Mouse (Mus musculus) hindbrain, embryonic 16.5 days (tissue): ENCODE measurements around the gene Atrnl1. TPM values are rescaled to one million over a fixed set of nuclear protein-coding genes. Genes with fewer than 3 reads are reported as not detected.
A peak's percentile ranks its signal among the peaks of the same experiment; 100 is the strongest.

ENCODE experiments used
- ATAC-seq: fragments of 200-750 bp; cut with Nextera tagmentation; 2 replicates; pipeline ENCODE4 v1.8.0; 2017; ENCODE audit warnings: moderate TSS enrichment, moderate library complexity
- H3K27ac ChIP-seq: fragments of 300-500 bp; sonication (generic); 2 replicates; pipeline ENCODE4 v1.5.1; 2014; ENCODE audit warnings: low read depth, mild to moderate bottlenecking, control low read depth, low read length, moderate library complexity
- H3K27me3 ChIP-seq: fragments of 300-500 bp; sonication (generic); replicated peaks from 2 replicates; pipeline ENCODE4 v1.6.1; 2014; ENCODE audit warnings: low read length; ENCODE audit not compliant: control insufficient read depth, insufficient read depth
- H3K36me3 ChIP-seq: fragments of 300-500 bp; sonication (generic); 2 replicates; pipeline ENCODE4 v1.6.1; 2014; ENCODE audit warnings: mild to moderate bottlenecking, low read length, moderate library complexity, mixed read lengths; ENCODE audit not compliant: control insufficient read depth, insufficient read depth
- H3K4me1 ChIP-seq: fragments of 300-500 bp; sonication (generic); 2 replicates; pipeline ENCODE4 v1.6.1; 2014; ENCODE audit warnings: low read depth, low read length; ENCODE audit not compliant: control insufficient read depth, insufficient read depth
- H3K4me2 ChIP-seq: fragments of 300-500 bp; sonication (generic); 2 replicates; pipeline ENCODE4 v1.6.1; 2014; ENCODE audit warnings: mild to moderate bottlenecking, low read length, control low read depth, moderate library complexity
- H3K4me3 ChIP-seq: fragments of 300-500 bp; sonication (generic); 2 replicates; pipeline ENCODE4 v1.5.1; 2014; ENCODE audit warnings: mild to moderate bottlenecking, low read length, control low read depth, moderate library complexity
- H3K9ac ChIP-seq: fragments of 300-500 bp; sonication (generic); 2 replicates; pipeline ENCODE4 v1.6.1; 2014; ENCODE audit warnings: low read depth, mild to moderate bottlenecking, control low read depth, low read length, moderate library complexity
- H3K9me3 ChIP-seq: fragments of 300-500 bp; sonication (generic); 2 replicates; pipeline ENCODE4 v1.6.1; 2014; ENCODE audit warnings: mild to moderate bottlenecking, low read length, moderate library complexity; ENCODE audit not compliant: control insufficient read depth
- WGBS: fragments of 180-500 bp; shearing (Covaris S2); extraction: QIAGEN DNeasy Blood & Tissue Kit; methylation state at CpG from one replicate; pipeline ENCODE4 v1.1.7; 2014; 5-methylcytosine and 5-hydroxymethylcytosine counted together
- polyA plus RNA-seq: library from polyadenylated mRNA; unstranded; fragments of >200 nt; fragmentation: Nextera tagmentation; extraction: Ambion mirVana; gene quantifications from 2 replicates; pipeline ENCODE4 v1.2.1, GENCODE M21; 2015

Atrnl1 gene
- polyA plus RNA-seq, 1 experiment from 2014 or later, result 5.3 TPM

- Histone ChIP-seq H3K27ac (no peak overlapping the region), H3K9ac (no peak overlapping the region), H3K36me3 (0 out of 2 replicates have a peak, but pooled peaks cover 2% of the 10 kb centered on the region), H3K9me3 (no peaks in the 10 kb centered on the region), H3K4me2 (no peak overlapping the region), H3K27me3 (no peaks in the 10 kb centered on the region), H3K4me3 (no peak overlapping the region), H3K4me1 (no peaks in the 10 kb centered on the region)
- WGBS, result 95% methylated on average over 9 of the region's 9 CpGs
- no peak for ATAC-seq
These were observed 521.1 kb downstream of the Atrnl1 start for GRCm38 (mm10) chr19:58131896-58132295.

- ATAC-seq, result peak; percentile 71; the same call in 1 of the 2 replicates
These were observed 529.5 kb downstream of the Atrnl1 start for GRCm38 (mm10) chr19:58140191-58140784.

DNA sequence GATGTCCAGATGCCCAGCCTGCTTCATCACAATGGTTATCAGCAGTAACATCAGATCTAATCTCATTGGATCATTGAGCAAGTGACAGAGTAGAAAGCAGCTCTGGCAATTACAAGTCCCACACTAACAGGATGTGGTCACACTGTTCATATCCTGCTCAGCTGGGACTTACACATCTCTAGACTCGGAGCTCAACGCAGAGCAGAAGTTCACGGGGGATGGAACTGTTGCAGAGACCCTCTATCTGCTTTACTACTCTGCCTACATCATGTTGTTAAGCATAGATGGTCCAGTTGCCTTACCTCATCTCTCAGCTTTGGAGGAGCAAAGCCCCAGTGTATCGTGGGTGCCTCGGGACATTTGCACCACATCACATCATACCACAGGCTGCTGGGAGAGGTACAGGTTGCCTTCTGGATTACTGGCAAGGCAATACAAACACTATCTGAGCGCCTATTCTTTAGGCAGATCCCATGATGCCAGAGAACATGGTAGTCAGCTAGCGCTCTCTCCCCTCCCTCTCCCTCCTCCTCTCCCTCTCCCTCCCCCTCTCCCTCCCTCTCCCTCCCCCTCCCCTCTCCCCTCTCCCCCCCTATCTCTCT, 533.1 kb downstream of the Atrnl1 start:
- ATAC-seq, result no peak
- H3K27me3 ChIP-seq, result no peaks in the 10 kb centered on the region
- 96% methylated on average over 7 of the region's 7 CpGs for WGBS

More at GRCm38 (mm10) chr19:58140191-58140784, 529.5 kb downstream of the Atrnl1 start:
- H3K4me3 ChIP-seq, result no peak overlapping the region
- H3K4me1 ChIP-seq, result peaks cover 3% of the 10 kb centered on the region; the same call in 1 of the 2 replicates
- no peak overlapping the region for H3K9ac ChIP-seq
- H3K27me3 ChIP-seq, result no peaks in the 10 kb centered on the region
- H3K9me3 ChIP-seq, result no peaks in the 10 kb centered on the region
- H3K4me2 ChIP-seq, result no peak overlapping the region
- no peaks in the 10 kb centered on the region for H3K36me3 ChIP-seq
- 32% methylated on average over 13 of the region's 13 CpGs for WGBS
- no peak overlapping the region for H3K27ac ChIP-seq

DNA sequence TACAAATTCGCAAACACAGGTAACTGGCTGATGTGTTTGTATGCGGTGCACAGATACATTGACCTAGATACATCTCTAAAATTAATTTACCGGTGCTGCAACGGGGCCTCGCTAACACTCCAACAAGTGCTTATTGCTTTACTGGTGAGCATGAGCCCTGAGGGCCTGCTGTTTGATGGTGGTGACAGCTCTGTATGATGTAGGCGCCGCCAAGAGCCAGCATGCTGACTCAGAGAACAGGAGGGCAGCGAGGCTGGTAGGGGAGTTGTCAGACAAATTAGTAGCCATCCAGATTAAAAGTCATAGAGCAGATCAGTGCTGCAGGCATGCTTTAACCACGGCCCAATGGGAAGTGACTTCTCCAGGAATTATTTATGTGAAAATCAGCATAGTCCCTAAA, 534.7 kb downstream of the Atrnl1 start:
- H3K4me3 ChIP-seq, result no peak overlapping the region
- no peak overlapping the region for H3K4me2 ChIP-seq
- WGBS, result 51% methylated on average over 9 of the region's 9 CpGs
- H3K4me1 ChIP-seq, result peaks cover 10% of the 10 kb centered on the region
- no peaks in the 10 kb centered on the region for H3K36me3 ChIP-seq
- H3K27ac ChIP-seq, result no peak overlapping the region
- no peaks in the 10 kb centered on the region for H3K9me3 ChIP-seq
- ATAC-seq, result no peak
- H3K27me3 ChIP-seq, result no peaks in the 10 kb centered on the region
- no peak overlapping the region for H3K9ac ChIP-seq

More for the DNA sequence above, 533.1 kb downstream of the Atrnl1 start:
- Histone ChIP-seq H3K4me3 (no peak overlapping the region), H3K27ac (no peak overlapping the region), H3K9ac (no peak overlapping the region), H3K4me2 (no peak overlapping the region), H3K9me3 (no peaks in the 10 kb centered on the region), H3K4me1 (peaks cover 13% of the 10 kb centered on the region), H3K36me3 (no peaks in the 10 kb centered on the region)

GRCm38 (mm10) chr19:58151257-58151656, 540.4 kb downstream of the Atrnl1 start:
- H3K36me3 ChIP-seq, result no peaks in the 10 kb centered on the region
- no peak for ATAC-seq
- 86% methylated on average over 7 of the region's 7 CpGs for WGBS

DNA sequence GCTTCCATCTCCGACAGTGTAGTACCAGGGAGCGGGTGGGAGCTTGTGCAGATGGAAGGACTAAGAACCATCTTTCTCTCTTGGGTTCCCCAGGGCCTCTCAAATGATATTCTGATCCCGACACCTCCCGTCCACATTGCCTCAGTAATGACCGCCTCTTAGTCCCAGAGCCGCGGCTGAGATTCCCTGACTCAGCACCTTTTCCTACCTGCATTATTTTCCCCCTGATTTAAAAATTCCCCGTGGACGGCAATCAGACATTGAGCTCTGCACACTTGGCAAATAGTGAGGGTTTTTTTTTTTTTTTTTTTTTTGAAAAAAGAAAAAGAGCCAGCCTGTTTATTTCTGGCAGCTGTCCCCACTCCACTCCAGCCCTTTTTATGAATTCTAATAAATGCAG, 550.7 kb downstream of the Atrnl1 start:
- Histone ChIP-seq H3K4me1 (peaks cover 14% of the 10 kb centered on the region), H3K9ac (no peak overlapping the region), H3K4me3 (no peak overlapping the region), H3K9me3 (no peaks in the 10 kb centered on the region), H3K4me2 (no peak overlapping the region), H3K27ac (no peak overlapping the region), H3K36me3 (no peaks in the 10 kb centered on the region), H3K27me3 (no peaks in the 10 kb centered on the region)
- 60% methylated on average over 9 of the region's 9 CpGs for WGBS
- no peak for ATAC-seq

More at GRCm38 (mm10) chr19:58151257-58151656, 540.4 kb downstream of the Atrnl1 start:
- Histone ChIP-seq H3K4me1 (peaks cover 1% of the 10 kb centered on the region; the same call in 1 of the 2 replicates), H3K4me2 (no peak overlapping the region), H3K4me3 (no peak overlapping the region), H3K27me3 (no peaks in the 10 kb centered on the region), H3K27ac (no peak overlapping the region), H3K9ac (no peak overlapping the region), H3K9me3 (no peaks in the 10 kb centered on the region)

DNA sequence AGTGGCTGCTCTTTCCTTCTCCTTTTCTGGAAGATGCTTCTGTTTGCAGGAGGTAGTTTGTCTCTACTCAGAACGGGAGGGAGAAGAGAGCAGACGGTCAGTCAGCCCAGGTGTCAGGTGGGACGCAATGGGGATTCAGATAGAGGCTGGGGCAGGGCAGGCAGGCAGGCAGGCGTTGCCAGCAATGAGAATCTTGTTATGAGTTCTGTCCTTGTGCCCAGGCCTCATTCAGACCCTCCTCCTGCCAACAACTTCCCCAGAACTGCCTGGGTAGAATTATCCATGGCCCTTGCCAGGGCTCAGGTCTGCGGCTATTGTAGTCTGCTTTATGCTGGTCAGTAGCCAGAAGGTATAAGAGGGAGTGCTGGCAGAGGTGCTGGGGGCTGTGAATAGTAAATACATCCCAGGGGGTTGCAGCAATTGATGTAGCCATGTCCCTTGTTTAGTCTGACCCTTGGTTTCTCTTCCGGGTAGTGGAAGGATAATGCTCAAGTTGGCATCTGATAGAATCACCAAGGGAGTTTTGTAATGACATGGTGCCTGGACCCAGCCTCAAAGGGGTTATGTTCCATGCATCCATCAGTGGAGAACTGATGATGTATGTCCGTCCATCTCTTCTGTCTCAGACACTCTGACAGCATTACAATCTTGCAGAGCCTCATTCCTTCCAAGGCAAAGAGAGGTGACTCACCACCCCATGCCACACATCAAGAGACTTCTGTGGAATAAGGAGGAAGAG, 554.2 kb downstream of the Atrnl1 start:
- no peak overlapping the region for H3K4me3 ChIP-seq
- ATAC-seq, result peak; percentile 52; the same call in 1 of the 2 replicates
- H3K27ac ChIP-seq, result no peak overlapping the region
- H3K9ac ChIP-seq, result no peak overlapping the region
- H3K9me3 ChIP-seq, result no peaks in the 10 kb centered on the region
- no peaks in the 10 kb centered on the region for H3K36me3 ChIP-seq
- no peaks in the 10 kb centered on the region for H3K27me3 ChIP-seq
- H3K4me1 ChIP-seq, result peaks cover 14% of the 10 kb centered on the region
- WGBS, result 72% methylated on average over 7 of the region's 7 CpGs
- H3K4me2 ChIP-seq, result no peak overlapping the region

DNA sequence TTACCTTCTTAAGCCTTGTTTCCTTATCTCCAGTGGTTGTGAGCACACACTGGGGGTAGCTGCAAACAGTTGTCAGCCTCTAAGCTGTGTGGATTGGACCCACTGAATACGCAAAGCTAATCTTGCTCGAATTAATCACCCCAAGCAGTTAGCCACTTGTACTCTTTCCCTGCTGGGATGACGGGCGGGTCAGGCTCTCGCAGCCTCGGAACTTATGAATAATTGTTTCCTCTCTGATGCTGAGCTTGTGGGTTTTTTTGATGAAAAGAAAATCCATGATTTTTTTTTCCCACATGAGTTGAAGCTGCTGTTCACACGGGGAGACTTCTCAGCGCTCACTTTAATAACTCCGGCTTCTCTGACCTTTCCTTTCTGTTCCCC, 554.8 kb downstream of the Atrnl1 start:
- Histone ChIP-seq H3K27ac (no peak overlapping the region), H3K4me3 (no peak overlapping the region), H3K36me3 (no peaks in the 10 kb centered on the region), H3K9ac (no peak overlapping the region), H3K9me3 (no peaks in the 10 kb centered on the region), H3K4me2 (0 out of 2 replicates have a peak overlapping the region, but pooled peaks have one; percentile 2), H3K27me3 (no peaks in the 10 kb centered on the region), H3K4me1 (peaks cover 14% of the 10 kb centered on the region)
- 37% methylated on average over 9 of the region's 9 CpGs for WGBS
- no peak for ATAC-seq

DNA sequence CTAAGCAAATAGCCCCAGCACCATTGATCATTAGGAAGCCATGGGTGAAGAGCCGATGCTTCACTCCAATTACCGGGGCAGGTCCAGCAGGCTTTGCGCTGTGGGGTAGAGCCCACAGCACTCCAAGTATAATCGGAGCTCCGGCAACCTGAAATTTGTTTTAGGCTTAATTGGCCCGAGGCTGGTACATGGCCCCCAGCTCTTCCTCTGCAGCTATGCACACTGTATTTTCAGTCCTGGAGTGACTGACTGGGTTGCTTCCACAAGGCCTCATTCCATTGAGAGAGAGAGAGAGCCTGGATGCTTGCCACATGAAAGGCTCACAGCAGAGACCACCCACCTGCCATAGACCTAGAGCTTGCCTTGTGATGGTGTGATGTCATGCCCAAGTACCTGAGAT, 555.3 kb downstream of the Atrnl1 start:
- peaks cover 14% of the 10 kb centered on the region for H3K4me1 ChIP-seq
- H3K4me2 ChIP-seq, result 0 out of 2 replicates have a peak overlapping the region, but pooled peaks have one; percentile 2
- H3K9me3 ChIP-seq, result no peaks in the 10 kb centered on the region
- H3K4me3 ChIP-seq, result no peak overlapping the region
- H3K27me3 ChIP-seq, result no peaks in the 10 kb centered on the region
- no peak for ATAC-seq
- no peak overlapping the region for H3K27ac ChIP-seq
- H3K36me3 ChIP-seq, result no peaks in the 10 kb centered on the region
- 56% methylated on average over 6 of the region's 6 CpGs for WGBS
- no peak overlapping the region for H3K9ac ChIP-seq
